Mouse (Mus musculus) mature B cell (primary cell): ENCODE results near the gene Rptn.
"Not testable (repeated sequence)": the region's sequence is repeated elsewhere in the genome, so short reads cannot be mapped to it uniquely, and the experiment has no call there.

Experiments used
- in situ Hi-C: fragments of 300-500 bp; cut with MboI; formaldehyde crosslinking; loops from 2 replicates; pipeline ENCODE4 v1.14.3; 2019

Rptn gene

GRCm38 (mm10) chr3:93393366-93393765 is at the start of gene Rptn:
Rptn (plus strand) TSS chr3:93393699.
- in situ Hi-C loops, result no loop called here

DNA sequence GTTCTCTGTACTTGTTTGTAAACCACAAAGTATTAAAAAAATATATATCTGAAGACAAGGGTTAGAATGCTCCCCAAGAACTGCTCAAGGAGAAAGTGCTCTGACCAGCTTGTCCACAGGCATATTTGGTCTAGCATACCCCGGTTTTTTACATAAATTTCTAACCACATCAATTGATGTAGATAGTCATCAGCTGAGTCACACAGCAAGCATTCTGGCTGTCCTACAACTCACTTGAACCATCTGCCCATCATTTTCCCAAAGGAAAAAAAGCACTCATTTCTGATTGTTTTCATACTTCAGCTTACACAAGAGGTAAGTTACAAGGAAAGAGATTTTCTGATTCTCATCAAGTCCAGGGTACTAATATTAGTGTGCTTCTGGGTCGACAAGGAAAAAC is 46.6 kb upstream of the Rptn start:
- in situ Hi-C loops, result no loop called here

DNA sequence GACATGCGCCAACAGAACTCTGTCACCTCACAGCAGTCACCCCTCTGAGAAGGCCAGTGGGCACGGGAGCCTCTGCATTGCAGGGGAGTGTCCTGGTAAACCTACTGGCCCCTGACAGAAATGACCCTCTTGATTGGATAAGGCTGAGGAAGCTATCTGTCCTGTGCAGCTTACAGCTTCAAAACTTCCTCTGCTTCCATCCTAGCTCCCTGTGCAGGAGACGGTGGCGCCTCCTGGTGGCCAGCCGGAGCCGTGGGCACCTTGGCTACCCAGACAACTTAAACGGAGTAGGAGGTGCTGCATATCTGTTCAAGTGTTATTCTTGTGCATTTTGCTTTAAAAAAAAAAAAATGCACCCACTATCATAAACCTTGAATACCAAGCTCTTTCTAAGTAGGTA is 33.5 kb upstream of the Rptn start:
- in situ Hi-C loops, result loop anchor here (25.0 kb wide), 1 partner anchor 252 kb away; no protein-coding TSS in a partner anchor

DNA sequence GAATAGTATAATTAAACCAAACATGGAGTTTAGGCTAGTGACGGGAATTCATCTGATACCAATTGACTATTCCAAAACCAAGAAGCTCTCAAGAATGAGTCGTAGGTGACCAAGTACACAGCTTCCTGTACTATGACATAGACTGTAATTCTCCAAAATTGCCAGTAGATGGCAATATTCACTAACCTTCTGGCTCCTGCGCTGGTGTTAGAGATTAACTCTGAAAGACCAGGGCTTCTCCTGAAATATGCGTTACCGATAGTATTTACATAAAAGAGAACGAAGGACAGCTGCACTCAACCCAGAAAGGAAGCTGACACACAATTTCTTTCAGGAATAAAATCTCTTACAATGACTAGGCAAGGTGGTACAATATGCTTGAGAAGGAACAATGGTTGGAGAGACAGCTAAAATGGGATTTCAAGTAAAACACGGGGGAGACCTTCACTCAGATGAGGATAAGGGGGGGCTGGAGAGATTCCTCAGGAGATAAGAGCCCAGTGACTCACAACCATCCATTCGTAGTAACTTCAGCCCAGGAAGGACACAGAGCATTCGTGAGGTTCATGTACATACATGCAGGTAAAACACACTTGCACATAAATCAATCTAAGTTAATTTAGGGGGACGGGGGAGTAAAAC is 31.4 kb upstream of the Rptn start:
- in situ Hi-C loops, result loop anchor here (25.0 kb wide), 1 partner anchor 250 kb away; no protein-coding TSS in a partner anchor

DNA sequence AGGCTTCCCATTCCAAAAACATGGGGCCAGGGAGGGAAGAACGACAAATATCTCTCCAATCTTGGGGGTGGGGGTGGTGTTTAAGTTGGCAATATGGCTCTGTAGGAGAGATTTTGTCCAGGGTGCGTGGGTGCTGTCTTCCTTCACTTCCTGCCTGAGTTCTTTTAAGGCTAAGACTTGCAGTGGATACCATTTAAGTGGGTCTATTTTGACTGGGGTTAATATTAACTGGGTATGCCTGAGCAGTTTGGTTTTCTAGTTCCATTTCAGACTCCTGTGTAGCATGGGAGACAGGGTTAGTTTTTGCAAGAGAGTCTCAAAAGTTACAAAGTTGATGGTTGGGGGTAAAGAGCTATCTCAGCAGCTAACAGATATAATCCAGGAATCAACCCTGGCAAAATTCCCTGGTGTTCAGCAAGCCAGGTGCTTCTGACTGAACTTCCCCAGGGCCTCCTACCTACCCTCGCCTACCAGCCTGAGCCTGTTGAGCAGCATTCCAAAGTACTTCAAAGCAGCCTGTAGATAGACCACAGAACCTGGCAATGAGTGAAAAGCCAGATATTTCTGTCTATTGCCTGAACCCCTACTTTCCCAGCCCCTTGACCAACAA is 26.4 kb upstream of the Rptn start:
- in situ Hi-C loops, result loop anchor here (25.0 kb wide), 1 partner anchor 245 kb away; no protein-coding TSS in a partner anchor

GRCm38 (mm10) chr3:93368171-93368570 is 25.3 kb upstream of the Rptn start:
- in situ Hi-C loops, result loop anchor here (25.0 kb wide), 1 partner anchor 244 kb away; no protein-coding TSS in a partner anchor

GRCm38 (mm10) chr3:93373416-93373815 is 20.1 kb upstream of the Rptn start:
- in situ Hi-C loops, result loop anchor here (25.0 kb wide), 1 partner anchor 239 kb away; no protein-coding TSS in a partner anchor

DNA sequence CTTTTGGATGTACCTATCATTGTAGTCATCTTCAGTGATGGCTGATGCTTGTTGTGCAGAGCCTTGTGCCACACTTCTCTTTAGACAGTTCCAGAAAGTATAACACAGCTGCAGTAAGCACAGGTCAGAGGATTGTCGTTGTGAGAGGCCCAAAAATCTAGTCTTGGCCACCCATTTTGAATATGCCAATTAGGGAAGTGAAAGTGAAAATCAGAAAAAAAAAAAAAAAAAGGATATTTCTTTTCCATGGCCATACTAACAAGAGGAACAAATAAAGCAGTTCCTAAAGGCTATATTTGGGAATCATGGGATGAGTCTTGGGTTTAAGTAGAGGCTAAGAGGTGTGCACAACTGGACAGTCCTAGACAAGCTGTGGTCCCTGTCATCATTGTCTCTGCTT is 18.3 kb upstream of the Rptn start:
- in situ Hi-C loops, result no loop called here

DNA sequence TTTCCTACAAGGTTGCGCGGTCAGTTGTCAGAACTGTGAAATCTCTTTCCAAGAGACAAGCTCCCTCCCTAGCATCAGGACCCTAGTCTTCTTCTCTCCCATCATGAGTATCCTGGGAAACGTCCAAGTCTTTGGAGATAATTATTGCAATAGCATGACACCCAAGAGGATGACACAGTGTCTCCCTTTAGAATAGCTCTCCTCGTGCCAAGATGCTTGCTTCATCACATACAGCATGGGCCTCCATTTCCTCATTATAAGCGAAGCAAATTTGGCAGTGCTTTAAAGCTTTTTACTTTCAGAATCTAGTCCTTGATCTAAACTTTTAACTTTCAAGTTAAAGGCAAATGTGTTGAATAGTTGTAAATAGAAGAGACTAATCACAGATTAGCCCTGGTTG is 17.9 kb upstream of the Rptn start:
- in situ Hi-C loops, result no loop called here

DNA sequence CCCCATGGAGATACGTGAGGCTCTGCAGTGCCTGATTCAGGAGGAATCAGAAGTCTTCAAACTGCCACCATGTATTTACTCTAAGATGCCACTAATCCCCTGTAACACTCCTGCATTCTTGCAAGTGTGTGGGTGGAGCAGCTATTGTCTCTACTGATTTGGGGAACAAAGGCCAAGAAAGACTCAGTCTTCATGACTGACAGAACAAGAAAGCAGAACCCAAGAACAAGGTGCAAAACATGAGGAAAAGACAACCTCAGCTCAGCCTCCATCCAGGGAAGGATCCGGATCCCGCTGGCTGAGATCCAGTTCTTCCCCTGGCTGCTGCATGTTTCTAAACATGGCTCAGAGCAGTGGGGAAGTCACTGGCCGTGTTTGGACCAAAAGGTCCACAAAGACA is 15.4 kb upstream of the Rptn start:
- in situ Hi-C loops, result no loop called here

DNA sequence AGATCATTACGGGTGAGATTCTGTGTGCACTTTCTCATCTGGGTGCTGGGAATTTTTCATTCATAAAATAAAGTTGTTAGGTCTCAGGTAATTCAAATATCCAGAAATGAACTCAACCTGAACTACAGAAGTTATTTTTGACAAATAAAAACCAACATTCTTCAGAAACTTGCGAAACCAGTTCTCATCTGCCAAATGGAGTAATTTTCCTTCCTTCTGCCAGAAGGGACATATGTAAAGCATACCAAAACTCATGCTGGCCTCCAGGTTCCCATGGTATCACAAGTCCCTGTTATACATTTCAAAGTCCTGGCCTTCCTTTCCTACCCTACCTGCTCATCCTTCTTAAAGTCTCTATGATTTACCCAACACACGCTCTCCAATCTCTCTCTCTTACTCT is 10.4 kb downstream of the Rptn start:
- in situ Hi-C loops, result no loop called here

DNA sequence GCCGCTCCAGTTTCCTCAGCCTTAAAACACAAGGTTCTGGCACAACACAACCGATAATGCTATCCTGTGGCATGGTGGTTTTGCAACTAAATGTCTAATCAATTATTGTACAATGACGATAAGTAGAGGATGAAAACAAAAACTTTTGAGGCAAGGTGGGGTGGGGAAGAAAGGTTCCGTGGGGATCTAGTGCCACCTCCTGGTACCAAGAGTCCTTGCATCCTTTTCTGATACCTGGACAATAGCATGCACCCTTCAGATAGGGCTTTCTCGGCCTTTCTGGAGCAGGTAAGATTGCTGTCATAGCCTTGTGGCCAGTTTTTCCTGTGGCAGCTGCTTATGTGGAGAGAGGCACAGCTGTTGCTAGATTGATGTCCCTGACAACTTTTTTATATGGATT is 13.5 kb downstream of the Rptn start:
- in situ Hi-C loops, result no loop called here

GRCm38 (mm10) chr3:93411905-93412304 is 18.4 kb downstream of the Rptn start:
- in situ Hi-C loops, result no loop called here

DNA sequence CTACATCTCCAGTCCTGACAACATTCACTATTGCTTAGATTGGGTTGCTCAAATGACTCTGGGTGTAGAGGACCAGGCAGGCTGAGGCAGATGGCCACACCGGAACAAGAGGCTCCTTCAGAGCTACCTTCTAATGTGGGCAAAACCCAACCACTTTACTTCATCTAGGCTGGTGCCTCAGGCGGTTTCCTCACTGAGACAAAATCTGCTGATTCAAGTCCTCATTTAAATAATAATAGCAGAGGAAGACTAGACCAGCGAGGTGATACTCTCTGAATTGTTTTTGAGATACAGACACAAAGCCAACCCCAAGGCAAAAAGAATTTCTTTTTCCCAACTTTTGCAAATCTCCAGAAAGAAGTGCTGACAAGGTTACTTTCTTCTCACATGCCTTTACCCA is 38.2 kb downstream of the Rptn start:
- in situ Hi-C loops, result no loop called here

DNA sequence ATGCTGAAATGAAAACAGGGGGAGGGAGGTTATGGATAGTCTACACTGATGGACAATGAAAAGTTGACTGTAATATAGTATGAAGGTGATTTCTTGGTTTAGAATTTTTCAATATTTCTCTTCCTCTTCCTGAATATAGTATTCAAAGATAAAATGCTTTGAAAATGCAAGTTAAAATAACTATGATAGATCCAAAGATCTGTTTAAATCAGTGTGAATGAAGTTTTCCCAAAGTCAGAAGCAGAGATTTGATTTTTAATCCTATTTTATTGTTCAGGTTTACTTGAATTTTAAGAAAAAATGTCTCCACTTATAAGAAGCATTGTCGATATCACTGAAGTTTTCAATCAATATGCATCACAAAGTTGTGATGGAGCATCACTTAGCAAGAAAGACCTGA is 48.5 kb downstream of the Rptn start, which contains the start of gene Tchh:
Gene Tchh (plus strand): TSS at position 301 of the 400 bp plus-strand sequence.
- in situ Hi-C loops, result no loop called here

DNA sequence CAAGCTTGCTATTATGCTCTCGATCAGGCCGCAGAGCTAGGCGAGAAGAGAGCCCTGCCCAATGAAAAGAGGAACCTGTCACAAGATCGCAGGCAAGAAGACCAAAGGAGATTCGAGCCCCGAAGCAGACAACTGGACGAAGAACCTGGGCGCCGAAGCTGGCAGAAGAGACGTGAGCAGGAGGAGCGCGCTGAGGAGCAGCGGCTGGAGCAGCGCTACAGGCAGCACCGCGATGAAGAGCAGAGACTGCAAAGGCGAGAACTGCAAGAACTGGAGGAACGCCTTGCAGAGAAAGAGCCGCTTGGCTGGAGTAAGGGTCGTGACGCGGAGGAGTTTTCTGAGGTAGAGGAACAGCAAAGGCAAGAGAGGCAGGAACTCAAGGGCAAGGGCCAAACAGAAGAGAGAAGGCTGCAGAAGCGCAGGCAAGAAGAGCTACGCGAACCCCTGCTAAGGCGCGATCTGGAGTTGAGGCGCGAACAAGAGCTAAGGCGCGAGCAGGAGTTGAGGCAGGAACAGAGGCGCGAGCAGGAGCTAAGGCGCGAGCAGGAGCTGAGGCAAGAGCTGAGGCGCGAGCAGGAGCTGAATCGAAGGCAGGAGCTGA is 50.1 kb downstream of the Rptn start:
- in situ Hi-C loops, result no loop called here

GRCm38 (mm10) chr3:93444343-93445164 is 51.1 kb downstream of the Rptn start:
- in situ Hi-C loops, result no loop called here

GRCm38 (mm10) chr3:93445165-93445705 is 51.7 kb downstream of the Rptn start:
- in situ Hi-C loops, result no loop called here

GRCm38 (mm10) chr3:93446128-93446755 is 52.7 kb downstream of the Rptn start:
- in situ Hi-C loops, result no loop called here

DNA sequence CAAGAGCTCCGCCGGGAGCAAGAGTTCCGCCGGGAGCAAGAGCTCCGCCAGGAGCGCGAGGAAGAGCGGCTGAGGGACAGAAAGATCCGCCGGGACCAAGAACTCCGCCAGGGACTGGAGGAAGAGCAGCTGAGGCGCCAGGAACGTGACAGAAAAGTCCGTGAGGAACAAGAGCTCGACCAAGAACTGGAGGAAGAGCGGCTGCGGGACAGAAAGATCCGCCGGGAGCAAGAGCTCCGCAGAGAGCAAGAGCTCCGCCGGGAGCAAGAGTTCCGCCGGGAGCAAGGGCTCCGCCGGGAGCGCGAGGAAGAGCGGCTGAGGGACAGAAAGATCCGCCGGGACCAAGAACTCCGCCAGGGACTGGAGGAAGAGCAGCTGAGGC is 53.2 kb downstream of the Rptn start:
- in situ Hi-C loops, result not testable (repeated sequence)

DNA sequence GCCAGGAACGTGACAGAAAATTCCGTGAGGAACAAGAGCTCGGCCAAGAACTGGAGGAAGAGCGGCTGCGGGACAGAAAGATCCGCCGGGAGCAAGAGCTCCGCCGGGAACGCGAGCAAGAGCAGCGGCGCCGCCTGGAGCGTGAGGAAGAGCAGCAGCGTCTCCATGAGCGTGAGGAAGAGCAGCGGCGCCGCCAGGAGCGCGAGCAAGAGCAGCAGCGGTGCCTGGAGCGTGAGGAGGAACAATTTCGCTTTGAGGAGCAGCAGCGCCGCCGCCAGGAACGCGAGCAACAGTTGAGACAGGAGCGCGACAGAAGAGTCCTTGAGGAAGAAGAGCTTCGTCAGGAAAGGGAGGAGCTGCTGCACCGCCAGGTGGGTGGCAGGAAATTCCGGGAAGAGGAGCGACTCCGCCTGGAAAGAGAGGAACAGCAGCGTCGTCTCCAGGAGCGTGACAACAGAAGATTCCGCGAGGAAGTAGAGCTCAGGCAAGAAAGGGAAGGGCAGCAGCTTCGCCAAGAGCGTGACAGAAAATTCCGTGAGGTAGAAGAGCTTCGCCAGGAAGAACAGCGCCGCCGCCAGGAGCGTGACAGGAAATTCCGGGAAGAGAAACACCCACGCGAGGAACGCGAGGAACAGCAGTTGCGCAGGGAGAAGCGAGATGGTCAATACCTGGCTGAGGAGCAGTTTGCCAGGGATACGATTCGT is 53.8 kb downstream of the Rptn start:
- in situ Hi-C loops, result no loop called here
